Mouse (Mus musculus) kidney, embryonic 14.5 days (tissue): ENCODE measurements around the gene Ceacam18. TPM values are rescaled to one million over a fixed set of nuclear protein-coding genes. Genes with fewer than 3 reads are reported as not detected.

Experiments used
- ATAC-seq: fragments of 200-750 bp; cut with Nextera tagmentation; 2 replicates; pipeline ENCODE4 v1.8.0; 2017; ENCODE audit warnings: moderate number of reproducible peaks, mild to moderate bottlenecking, moderate TSS enrichment, moderate library complexity; ENCODE audit not compliant: low FRiP score, low TSS enrichment
- H3K27ac ChIP-seq: fragments of 300-500 bp; sonication (generic); 2 replicates; pipeline ENCODE4 v1.5.1; 2014; ENCODE audit warnings: low read depth, mild to moderate bottlenecking, low read length, moderate library complexity, mixed read lengths
- H3K27me3 ChIP-seq: fragments of 300-500 bp; sonication (generic); 2 replicates; pipeline ENCODE4 v1.6.1; 2014; ENCODE audit warnings: mild to moderate bottlenecking, low read length; ENCODE audit not compliant: control insufficient read depth, insufficient read depth
- H3K36me3 ChIP-seq: fragments of 300-500 bp; sonication (generic); 2 replicates; pipeline ENCODE4 v1.6.1; 2014; ENCODE audit warnings: low read length, mixed read lengths; ENCODE audit not compliant: control insufficient read depth, insufficient read depth
- H3K4me1 ChIP-seq: fragments of 300-500 bp; sonication (generic); 2 replicates; pipeline ENCODE4 v1.6.1; 2014; ENCODE audit warnings: low read length, mixed read lengths; ENCODE audit not compliant: control insufficient read depth, insufficient read depth
- H3K4me2 ChIP-seq: fragments of 300-500 bp; sonication (generic); replicated peaks from 2 replicates; pipeline ENCODE4 v1.6.1; 2014; ENCODE audit warnings: low read depth, mild to moderate bottlenecking, low read length
- H3K4me3 ChIP-seq: fragments of 300-500 bp; sonication (generic); 2 replicates; pipeline ENCODE4 v1.5.1; 2014; ENCODE audit warnings: mild to moderate bottlenecking, low read length
- H3K9ac ChIP-seq: fragments of 300-500 bp; sonication (generic); 2 replicates; pipeline ENCODE4 v1.6.1; 2014; ENCODE audit warnings: low read depth, mild to moderate bottlenecking, low read length, moderate library complexity
- H3K9me3 ChIP-seq: fragments of 300-500 bp; sonication (generic); 2 replicates; pipeline ENCODE4 v1.6.1; 2016; ENCODE audit warnings: low read length; ENCODE audit not compliant: control insufficient read depth
- WGBS: fragments of 180-500 bp; shearing (Covaris S2); extraction: QIAGEN DNeasy Blood & Tissue Kit; methylation state at CpG from one replicate; pipeline ENCODE4 v1.1.7; 2014; 5-methylcytosine and 5-hydroxymethylcytosine counted together
- polyA plus RNA-seq: library from polyadenylated mRNA; unstranded; fragments of >200 nt; fragmentation: Nextera tagmentation; extraction: Ambion mirVana; gene quantifications from 2 replicates; pipeline ENCODE4 v1.2.1, GENCODE M21; 2014

Ceacam18 gene
- not detected in 2 replicates for polyA plus RNA-seq

DNA sequence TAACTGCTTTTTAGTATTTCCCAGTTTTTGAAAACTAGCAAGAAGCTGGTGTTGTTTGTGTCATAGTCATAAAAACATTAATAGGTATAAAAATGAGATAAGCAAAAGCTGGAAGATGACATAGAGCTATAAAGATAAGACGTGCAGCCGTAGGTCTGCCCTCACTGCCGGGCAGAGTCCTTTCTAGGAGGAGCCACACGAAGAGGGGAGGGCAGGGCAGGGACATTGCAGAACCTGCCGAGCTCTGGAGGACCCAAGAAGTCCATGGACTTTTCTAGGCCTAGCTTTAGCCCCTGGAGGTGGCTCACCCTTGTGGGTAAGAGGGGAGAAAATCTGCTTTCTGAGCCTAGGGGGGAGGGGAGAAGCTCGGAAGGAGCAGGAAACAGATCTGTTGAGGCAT, at the start of gene Ceacam18:
Gene Ceacam18, plus strand, starts transcription at position 208 of the 400 bp plus-strand sequence.
- Histone ChIP-seq H3K36me3 (no peaks in the 10 kb centered on the region), H3K4me2 (no peak within 1 kb of the TSS), H3K9me3 (no peaks in the 10 kb centered on the region), H3K9ac (no peak within 1 kb of the TSS), H3K27me3 (no peaks in the 10 kb centered on the region), H3K4me1 (no peaks in the 10 kb centered on the region), H3K4me3 (no peak within 1 kb of the TSS), H3K27ac (no peak within 1 kb of the TSS)
- ATAC-seq = no peak
- WGBS = 59% methylated on average over 6 of the region's 6 CpGs

DNA sequence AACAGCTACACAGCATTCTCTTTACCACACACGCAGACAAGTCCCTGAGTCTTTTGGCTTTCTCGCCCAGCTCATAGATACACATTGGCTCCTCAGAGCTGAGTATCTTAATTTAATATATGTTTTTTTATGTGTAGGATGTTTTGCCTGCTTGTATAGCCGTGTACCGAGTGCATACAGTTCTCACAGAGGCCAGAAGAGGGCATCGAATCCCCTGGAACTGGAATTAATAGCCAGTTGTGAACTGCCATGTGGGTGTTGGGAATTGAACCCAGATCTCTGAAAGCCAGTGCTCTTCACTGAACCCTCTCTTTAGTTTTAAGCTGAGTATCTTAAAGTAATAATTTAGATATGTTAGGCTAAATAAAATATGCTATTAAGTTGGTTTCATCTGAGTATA, 49.7 kb upstream of the Ceacam18 start:
- Histone ChIP-seq H3K27ac (no peak overlapping the region), H3K36me3 (peaks cover 58% of the 10 kb centered on the region)
- WGBS = 96% methylated on average over 5 of the region's 5 CpGs

GRCm38 (mm10) chr7:43601884-43602283, 32.6 kb upstream of the Ceacam18 start:
- 36% methylated on average over 5 of the region's 5 CpGs for WGBS

More for the DNA sequence above, 49.7 kb upstream of the Ceacam18 start:
- Histone ChIP-seq H3K4me2 (no peak overlapping the region), H3K9me3 (no peaks in the 10 kb centered on the region), H3K27me3 (no peaks in the 10 kb centered on the region), H3K4me3 (no peak overlapping the region), H3K9ac (no peak overlapping the region), H3K4me1 (peaks cover 6% of the 10 kb centered on the region)
- no peak for ATAC-seq

GRCm38 (mm10) chr7:43606896-43607742, 27.4 kb upstream of the Ceacam18 start, which contains the start of gene Zfp819:
Gene Zfp819 (plus strand): TSS chr7:43607169.
- ATAC-seq = peak; percentile 90
- H3K27me3 ChIP-seq = no peaks in the 10 kb centered on the region
- 18% methylated on average over 41 of the region's 41 CpGs for WGBS
- H3K4me3 ChIP-seq = peak within 1 kb of the TSS; percentile 43
- peak within 1 kb of the TSS; percentile 64 for H3K4me2 ChIP-seq
- H3K27ac ChIP-seq = no peak within 1 kb of the TSS
- peak within 1 kb of the TSS; percentile 38; the same call in 1 of the 2 replicates for H3K9ac ChIP-seq
- H3K36me3 ChIP-seq = no peaks in the 10 kb centered on the region
- no peaks in the 10 kb centered on the region for H3K9me3 ChIP-seq
- H3K4me1 ChIP-seq = 0 out of 2 replicates have a peak, but pooled peaks cover 6% of the 10 kb centered on the region

More at GRCm38 (mm10) chr7:43601884-43602283, 32.6 kb upstream of the Ceacam18 start:
- Histone ChIP-seq H3K4me1 (no peaks in the 10 kb centered on the region), H3K36me3 (no peaks in the 10 kb centered on the region), H3K9me3 (no peaks in the 10 kb centered on the region), H3K27me3 (no peaks in the 10 kb centered on the region), H3K4me2 (no peak overlapping the region), H3K4me3 (no peak overlapping the region), H3K9ac (no peak overlapping the region), H3K27ac (no peak overlapping the region)
- no peak for ATAC-seq

- H3K4me1 ChIP-seq = 0 out of 2 replicates have a peak, but pooled peaks cover 6% of the 10 kb centered on the region
- H3K4me2 ChIP-seq = no peak overlapping the region; the same call in 1 of the 2 replicates
- H3K9ac ChIP-seq = no peak overlapping the region
- H3K9me3 ChIP-seq = no peaks in the 10 kb centered on the region
- no peaks in the 10 kb centered on the region for H3K27me3 ChIP-seq
- 35% methylated on average over 5 of the region's 5 CpGs for WGBS
- ATAC-seq = no peak
- no peak overlapping the region for H3K27ac ChIP-seq
- no peak overlapping the region for H3K4me3 ChIP-seq
- H3K36me3 ChIP-seq = no peaks in the 10 kb centered on the region
Measured at GRCm38 (mm10) chr7:43607743-43608287, 26.7 kb upstream of the Ceacam18 start.

DNA sequence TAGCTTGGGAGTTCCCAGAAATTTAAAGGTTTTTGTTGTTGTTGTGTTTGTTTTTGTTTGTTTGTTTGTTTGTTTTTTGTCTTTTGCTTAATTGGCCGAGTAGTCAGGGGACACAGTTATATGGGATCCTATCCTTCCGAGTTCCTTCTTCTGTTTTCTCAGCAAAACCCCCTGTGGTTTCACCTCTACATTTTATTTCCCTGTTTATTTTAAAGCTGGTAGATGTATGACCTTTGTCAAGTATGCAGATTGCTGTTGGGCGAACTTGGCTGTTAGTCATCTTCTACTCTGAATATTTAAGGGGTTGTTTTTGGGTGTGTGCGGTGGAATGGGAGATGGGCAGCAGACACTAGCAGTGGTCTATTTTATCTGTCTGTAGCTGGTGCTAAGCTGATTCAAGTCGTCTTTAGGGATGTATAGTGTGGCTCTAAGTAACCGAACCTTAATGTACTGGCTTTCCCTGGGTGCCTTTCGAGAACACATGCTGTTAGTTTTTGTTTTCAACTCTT, 26.1 kb upstream of the Ceacam18 start:
- H3K9me3 ChIP-seq = no peaks in the 10 kb centered on the region
- H3K4me3 ChIP-seq = no peak overlapping the region
- ATAC-seq = no peak
- 0 out of 2 replicates have a peak, but pooled peaks cover 6% of the 10 kb centered on the region for H3K4me1 ChIP-seq
- no peaks in the 10 kb centered on the region for H3K36me3 ChIP-seq
- WGBS = 72% methylated on average over 7 of the region's 7 CpGs
- H3K4me2 ChIP-seq = no peak overlapping the region
- H3K27ac ChIP-seq = no peak overlapping the region
- H3K9ac ChIP-seq = no peak overlapping the region
- no peaks in the 10 kb centered on the region for H3K27me3 ChIP-seq

DNA sequence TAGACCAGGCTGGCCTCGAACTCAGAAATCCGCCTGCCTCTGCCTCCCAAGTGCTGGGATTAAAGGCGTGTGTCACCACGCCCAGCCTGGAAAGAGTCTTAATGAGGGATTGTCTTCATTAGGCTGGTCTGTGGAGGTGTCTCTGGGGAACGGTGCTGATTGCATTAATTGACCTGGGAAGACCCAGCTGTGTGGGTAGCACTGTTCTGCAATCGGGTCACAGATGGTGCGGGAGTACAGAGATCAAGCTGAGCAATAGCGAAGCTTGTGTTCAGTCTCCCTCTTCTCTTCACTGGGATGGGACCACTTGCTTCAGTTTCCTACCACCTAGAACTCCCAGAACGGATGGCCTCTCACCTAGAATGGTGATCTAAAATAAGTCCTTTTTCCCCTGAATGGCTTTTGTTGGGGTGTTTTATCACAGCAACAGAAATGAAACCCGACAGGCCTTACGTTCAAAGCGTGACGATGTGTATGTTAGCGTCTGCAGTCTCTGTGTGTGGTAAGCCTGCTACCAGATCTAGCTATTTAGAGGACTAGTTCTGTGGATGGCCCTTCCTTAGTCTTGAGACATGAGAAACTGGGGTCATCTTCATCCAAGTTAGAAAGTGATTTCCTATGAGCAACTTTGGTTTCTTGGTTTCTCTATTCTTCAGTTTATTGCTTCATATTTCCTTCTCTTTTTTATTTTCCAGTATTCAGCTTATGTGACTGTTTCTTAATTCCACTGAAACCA, 20.5 kb upstream of the Ceacam18 start:
- no peak overlapping the region for H3K9ac ChIP-seq
- no peak overlapping the region for H3K27ac ChIP-seq
- H3K4me3 ChIP-seq = no peak overlapping the region
- no peaks in the 10 kb centered on the region for H3K9me3 ChIP-seq
- ATAC-seq = no peak
- no peaks in the 10 kb centered on the region for H3K4me1 ChIP-seq
- no peaks in the 10 kb centered on the region for H3K36me3 ChIP-seq
- H3K27me3 ChIP-seq = no peaks in the 10 kb centered on the region
- no peak overlapping the region for H3K4me2 ChIP-seq
- 92% methylated on average over 14 of the region's 14 CpGs for WGBS

DNA sequence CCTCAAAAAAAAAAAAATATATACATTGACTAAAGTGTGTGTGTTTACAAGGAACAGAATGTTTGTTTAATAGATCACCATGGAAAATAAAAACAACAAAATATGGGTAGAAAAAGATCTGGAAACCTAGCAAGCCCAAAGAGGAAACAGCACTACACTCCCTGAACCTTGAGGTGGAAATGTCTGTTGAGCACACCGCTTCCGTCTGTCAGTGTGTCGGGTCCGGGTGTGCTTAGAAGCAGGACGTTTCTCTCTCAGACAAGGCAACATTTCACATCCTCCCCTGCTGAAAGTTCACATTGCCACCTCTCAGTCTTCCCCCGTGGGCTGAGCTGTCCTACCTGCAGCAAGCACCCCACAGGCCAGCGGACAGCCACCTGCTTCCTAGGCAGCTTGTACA, 11.6 kb upstream of the Ceacam18 start:
- 72% methylated on average over 7 of the region's 7 CpGs for WGBS
- no peak for ATAC-seq
- Histone ChIP-seq H3K36me3 (no peaks in the 10 kb centered on the region), H3K9me3 (no peaks in the 10 kb centered on the region), H3K27me3 (no peaks in the 10 kb centered on the region; the same call in 1 of the 2 replicates), H3K9ac (no peak overlapping the region), H3K27ac (no peak overlapping the region), H3K4me2 (no peak overlapping the region), H3K4me3 (no peak overlapping the region), H3K4me1 (no peaks in the 10 kb centered on the region)
